Mouse (Mus musculus): ENCODE data around the gene Nln. TPM values are rescaled to one million over a fixed set of nuclear protein-coding genes. Genes with fewer than 3 reads are reported as not detected.
A peak's percentile ranks its signal among the peaks of the same experiment; 100 is the strongest.

Nln gene
- polyA plus RNA-seq, 1 experiment: 3.1 TPM

DNA sequence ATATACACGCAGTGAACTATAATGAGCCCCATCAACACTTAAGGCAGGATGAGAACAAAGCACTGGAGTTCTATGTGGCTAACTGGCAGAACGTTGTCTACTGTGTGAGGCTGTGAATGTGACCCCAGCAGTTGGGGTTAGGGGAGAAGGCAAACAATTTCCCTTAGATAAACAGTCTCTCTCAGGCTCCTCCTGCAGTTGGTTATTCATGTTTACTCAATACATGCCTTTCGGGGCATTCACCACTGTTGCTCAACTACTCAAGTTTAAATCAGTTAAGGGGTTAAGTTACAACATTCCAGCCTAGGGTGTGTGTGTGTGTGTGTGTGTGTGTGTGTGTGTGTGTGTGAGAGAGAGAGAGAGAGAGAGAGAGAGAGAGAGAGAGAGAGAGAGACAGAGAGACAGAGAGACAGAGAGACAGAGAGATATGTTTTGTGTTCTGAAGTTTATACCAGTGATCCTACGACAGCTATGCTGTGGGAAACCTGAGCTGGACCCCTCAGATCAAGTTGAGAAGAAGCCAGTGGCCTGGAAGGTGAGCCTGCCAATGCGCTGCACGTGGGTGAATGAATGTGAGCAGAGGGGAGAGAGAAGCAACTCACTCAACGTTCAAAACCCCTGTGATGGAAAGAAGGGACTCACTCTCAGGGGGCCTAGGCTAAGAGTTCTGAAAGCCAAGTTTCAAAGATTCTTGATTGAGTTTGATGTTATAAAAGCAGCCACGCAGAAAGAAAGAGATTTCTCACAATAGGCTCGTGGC, 71.7 kb downstream of the Nln start:
- no peak for TF ChIP-seq CTCF (IDR thresholded peaks at IDR 0.05; ENCODE audit: extremely low read depth, insufficient read length, insufficient replicate concordance, low read depth, low read length)
- no peak for TF ChIP-seq POLR2A (IDR thresholded peaks at IDR 0.05; ENCODE audit: low read depth, low read length)
- 38% methylated on average over 9 of the region's 9 CpGs for WGBS
- Histone ChIP-seq H3K4me3 (ENCODE audit: low read depth, low read length) (peak overlapping the region; percentile 24; the same call in 1 of the 2 replicates), H3K27me3 (ENCODE audit: control insufficient read depth, insufficient read depth, low read length) (no peaks in the 10 kb centered on the region), H3K4me1 (ENCODE audit: control insufficient read depth, insufficient read depth, insufficient read length, low read length) (peaks cover 51% of the 10 kb centered on the region), H3K36me3 (ENCODE audit: control insufficient read depth, insufficient read depth, low read length) (no peaks in the 10 kb centered on the region), H3K27ac (ENCODE audit: insufficient read depth, low read depth, low read length) (peak overlapping the region; percentile 85)

DNA sequence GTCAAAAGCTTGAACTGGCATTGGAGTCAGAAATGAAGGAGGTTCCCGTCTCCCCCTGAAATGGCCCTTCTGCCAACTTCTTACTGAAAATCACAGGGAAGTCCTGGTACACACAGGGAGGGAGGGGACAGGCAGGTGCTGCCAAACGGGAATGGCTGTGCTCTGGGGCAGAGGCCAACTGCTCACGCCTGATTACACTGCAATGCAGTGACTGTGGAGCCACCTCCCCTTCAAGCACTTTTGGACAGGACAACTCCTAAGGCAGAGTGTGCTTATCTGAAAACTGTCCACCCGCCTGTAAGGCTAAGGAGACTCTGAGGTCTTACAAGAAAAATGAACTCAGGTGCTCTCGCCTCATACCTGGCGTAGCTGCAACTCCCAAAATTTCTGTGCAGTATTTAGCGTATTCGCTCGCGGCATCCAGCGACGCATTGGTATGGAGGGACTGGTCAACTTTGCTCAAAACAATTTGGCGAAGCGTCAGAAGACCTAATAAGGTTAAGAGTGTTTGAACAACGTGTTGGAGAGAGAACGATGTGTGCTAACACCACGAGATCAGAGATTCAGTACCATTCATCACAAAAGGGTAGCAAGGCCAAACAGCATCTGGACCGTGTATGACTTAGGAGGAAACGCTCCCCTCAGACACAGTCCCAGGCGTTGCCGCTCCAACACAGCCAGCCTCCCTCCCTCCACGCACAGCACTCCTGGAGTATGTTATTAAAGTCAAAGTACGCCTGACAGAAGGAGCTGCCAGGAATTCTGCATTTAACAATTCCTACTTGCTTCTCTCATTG, 72.7 kb downstream of the Nln start:
- WGBS: 23% methylated on average over 23 of the region's 23 CpGs

DNA sequence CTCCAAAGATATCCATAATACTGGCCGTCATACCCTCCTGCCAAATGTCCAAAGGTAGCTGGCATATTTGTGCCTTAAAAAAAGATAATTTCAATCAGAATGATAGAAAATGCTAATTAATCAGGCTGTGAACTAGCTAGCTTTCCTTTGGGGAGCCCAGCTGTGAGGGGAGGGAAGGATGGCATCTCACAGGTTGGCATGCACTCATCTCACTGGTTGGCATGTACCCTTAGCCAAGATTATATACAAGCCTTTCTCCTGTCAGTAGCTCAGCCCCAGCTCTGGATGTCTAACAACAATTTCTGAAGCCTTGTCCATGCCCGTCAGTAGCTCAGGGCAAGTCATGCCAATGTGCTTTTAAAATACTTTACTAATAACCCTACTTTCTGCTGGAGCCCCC, 73.8 kb downstream of the Nln start:
- Histone ChIP-seq H3K4me3 (ENCODE audit: low read depth, low read length) (no peak overlapping the region), H3K27ac (ENCODE audit: insufficient read depth, low read depth, low read length) (peak overlapping the region; percentile 85), H3K27me3 (ENCODE audit: control insufficient read depth, insufficient read depth, low read length) (no peaks in the 10 kb centered on the region), H3K4me1 (ENCODE audit: control insufficient read depth, insufficient read depth, insufficient read length, low read length) (peaks cover 59% of the 10 kb centered on the region), H3K36me3 (ENCODE audit: control insufficient read depth, insufficient read depth, low read length) (no peaks in the 10 kb centered on the region)
- TF ChIP-seq CTCF (IDR thresholded peaks at IDR 0.05; ENCODE audit: extremely low read depth, insufficient read length, insufficient replicate concordance, low read depth, low read length): no peak
- TF ChIP-seq POLR2A (IDR thresholded peaks at IDR 0.05; ENCODE audit: low read depth, low read length): no peak
- 78% methylated on average over 2 of the region's 2 CpGs for WGBS

More for the DNA sequence above, 72.7 kb downstream of the Nln start:
- TF ChIP-seq CTCF (IDR thresholded peaks at IDR 0.05; ENCODE audit: extremely low read depth, insufficient read length, insufficient replicate concordance, low read depth, low read length): no peak
- TF ChIP-seq POLR2A (IDR thresholded peaks at IDR 0.05; ENCODE audit: low read depth, low read length): no peak
- Histone ChIP-seq H3K4me3 (ENCODE audit: low read depth, low read length) (peak overlapping the region; percentile 6; the same call in 1 of the 2 replicates), H3K27me3 (ENCODE audit: control insufficient read depth, insufficient read depth, low read length) (no peaks in the 10 kb centered on the region), H3K27ac (ENCODE audit: insufficient read depth, low read depth, low read length) (peak overlapping the region; percentile 85), H3K4me1 (ENCODE audit: control insufficient read depth, insufficient read depth, insufficient read length, low read length) (peaks cover 59% of the 10 kb centered on the region), H3K36me3 (ENCODE audit: control insufficient read depth, insufficient read depth, low read length) (no peaks in the 10 kb centered on the region)

DNA sequence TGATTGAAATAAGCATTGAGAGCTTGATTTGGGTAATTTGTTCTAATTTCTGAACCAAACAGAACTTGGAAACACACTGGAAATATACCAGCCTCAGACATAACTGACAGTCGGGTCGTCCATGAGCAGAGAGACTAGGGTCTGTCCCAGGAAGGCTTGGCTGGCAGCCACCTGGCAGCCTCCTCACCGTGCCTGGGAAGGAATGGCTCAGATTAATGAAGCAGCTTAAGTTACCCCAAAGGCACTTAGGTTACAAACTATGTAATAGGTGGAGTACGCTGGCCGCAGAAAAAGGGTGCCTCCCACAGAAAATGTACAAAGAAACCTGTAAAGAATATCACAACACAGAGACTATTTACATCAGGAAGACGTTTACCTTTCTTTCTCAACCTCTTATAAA, 74.6 kb downstream of the Nln start:
- no peak overlapping the region for H3K4me3 ChIP-seq (ENCODE audit: low read depth, low read length)
- H3K27ac ChIP-seq (ENCODE audit: insufficient read depth, low read depth, low read length): no peak overlapping the region
- WGBS: 42% methylated on average over 6 of the region's 6 CpGs
- H3K36me3 ChIP-seq (ENCODE audit: control insufficient read depth, insufficient read depth, low read length): no peaks in the 10 kb centered on the region
- no peaks in the 10 kb centered on the region for H3K27me3 ChIP-seq (ENCODE audit: control insufficient read depth, insufficient read depth, low read length)
- peaks cover 60% of the 10 kb centered on the region for H3K4me1 ChIP-seq (ENCODE audit: control insufficient read depth, insufficient read depth, insufficient read length, low read length)
- TF ChIP-seq POLR2A (IDR thresholded peaks at IDR 0.05; ENCODE audit: low read depth, low read length) (no peak), CTCF (IDR thresholded peaks at IDR 0.05; ENCODE audit: extremely low read depth, insufficient read length, insufficient replicate concordance, low read depth, low read length) (no peak)

DNA sequence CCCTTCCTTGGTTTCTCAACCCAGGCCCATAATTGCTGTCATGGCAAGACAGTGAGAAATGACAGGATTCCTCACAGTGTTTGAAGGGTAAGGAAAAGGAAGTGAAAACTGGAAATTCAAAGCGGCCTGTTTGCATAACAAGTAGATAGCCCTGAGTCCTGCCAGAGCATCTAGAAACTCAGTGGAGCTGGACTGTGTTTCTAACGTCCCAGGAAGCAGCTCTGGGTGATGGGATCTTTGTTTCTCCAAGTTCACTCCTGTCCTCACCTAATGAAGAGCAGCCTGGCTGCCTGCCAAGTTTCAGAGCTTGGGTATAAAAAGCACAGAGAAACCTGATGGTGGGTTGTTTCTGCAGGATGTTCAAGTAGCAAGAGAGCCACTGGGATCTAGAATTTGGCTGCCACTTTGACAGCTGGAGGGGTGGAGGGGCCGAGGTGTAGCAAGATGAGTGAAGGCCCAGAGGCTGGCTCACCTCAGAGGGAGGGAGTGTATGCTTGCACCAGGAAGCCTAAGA, 76.7 kb downstream of the Nln start:
- Histone ChIP-seq H3K4me3 (ENCODE audit: low read depth, low read length) (no peak overlapping the region), H3K27ac (ENCODE audit: insufficient read depth, low read depth, low read length) (peak overlapping the region; percentile 61), H3K27me3 (ENCODE audit: control insufficient read depth, insufficient read depth, low read length) (no peaks in the 10 kb centered on the region), H3K36me3 (ENCODE audit: control insufficient read depth, insufficient read depth, low read length) (no peaks in the 10 kb centered on the region), H3K4me1 (ENCODE audit: control insufficient read depth, insufficient read depth, insufficient read length, low read length) (peaks cover 49% of the 10 kb centered on the region)
- WGBS: 9% methylated on average over 3 of the region's 3 CpGs
- TF ChIP-seq POLR2A (IDR thresholded peaks at IDR 0.05; ENCODE audit: low read depth, low read length) (no peak), CTCF (IDR thresholded peaks at IDR 0.05; ENCODE audit: extremely low read depth, insufficient read length, insufficient replicate concordance, low read depth, low read length) (no peak)

DNA sequence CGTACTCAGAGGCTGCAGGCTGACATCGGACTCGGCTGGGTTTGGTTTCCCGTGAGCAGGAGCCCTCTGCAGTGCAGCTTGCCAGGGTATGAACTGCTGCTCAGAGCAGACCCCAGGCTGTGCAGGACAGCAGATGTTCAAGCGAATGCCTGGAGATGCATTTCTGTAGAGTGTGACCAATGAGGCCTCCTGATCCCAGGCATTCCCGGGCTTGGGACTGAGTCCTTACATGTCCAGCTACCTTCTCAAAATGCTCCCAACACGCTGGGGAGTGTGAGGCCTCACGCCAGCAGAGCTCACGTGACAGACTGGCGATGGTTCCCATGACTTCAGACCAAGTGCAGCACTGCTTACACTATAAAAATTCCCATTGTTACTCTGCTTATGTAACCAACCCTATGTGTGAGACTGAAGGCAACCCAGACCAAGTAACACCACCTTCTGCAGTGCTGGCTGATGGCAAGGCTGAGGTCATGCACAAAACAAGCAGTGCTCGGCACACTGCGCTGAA, 77.5 kb downstream of the Nln start:
- no peaks in the 10 kb centered on the region for H3K36me3 ChIP-seq (ENCODE audit: control insufficient read depth, insufficient read depth, low read length)
- WGBS: 70% methylated on average over 12 of the region's 12 CpGs
- peaks cover 49% of the 10 kb centered on the region for H3K4me1 ChIP-seq (ENCODE audit: control insufficient read depth, insufficient read depth, insufficient read length, low read length)
- TF ChIP-seq CTCF (IDR thresholded peaks at IDR 0.05; ENCODE audit: extremely low read depth, insufficient read length, insufficient replicate concordance, low read depth, low read length) (no peak), POLR2A (IDR thresholded peaks at IDR 0.05; ENCODE audit: low read depth, low read length) (no peak)
- no peak overlapping the region for H3K4me3 ChIP-seq (ENCODE audit: low read depth, low read length)
- no peaks in the 10 kb centered on the region for H3K27me3 ChIP-seq (ENCODE audit: control insufficient read depth, insufficient read depth, low read length)
- H3K27ac ChIP-seq (ENCODE audit: insufficient read depth, low read depth, low read length): peak overlapping the region; percentile 61

DNA sequence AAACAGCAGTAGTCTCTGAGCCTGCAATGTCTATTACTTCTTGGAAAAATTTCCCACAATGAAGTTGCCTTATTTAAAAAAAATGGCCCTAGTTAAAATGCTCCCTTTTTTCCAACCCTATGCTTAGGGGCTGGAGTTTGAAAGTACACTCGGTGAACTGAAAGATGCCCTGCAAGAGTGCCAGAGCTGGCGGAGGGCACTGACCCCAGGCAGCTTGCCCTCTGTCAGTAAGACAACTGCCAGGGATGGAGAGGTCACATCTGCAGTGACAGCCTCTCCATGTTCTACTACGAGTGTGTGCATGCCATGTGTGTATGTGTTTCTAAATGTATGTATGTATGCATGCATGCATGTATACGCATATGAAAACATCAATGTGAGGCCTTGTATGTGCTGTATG, 78.5 kb downstream of the Nln start:
- Histone ChIP-seq H3K4me3 (ENCODE audit: low read depth, low read length) (no peak overlapping the region), H3K27ac (ENCODE audit: insufficient read depth, low read depth, low read length) (no peak overlapping the region), H3K36me3 (ENCODE audit: control insufficient read depth, insufficient read depth, low read length) (no peaks in the 10 kb centered on the region), H3K4me1 (ENCODE audit: control insufficient read depth, insufficient read depth, insufficient read length, low read length) (peaks cover 46% of the 10 kb centered on the region), H3K27me3 (ENCODE audit: control insufficient read depth, insufficient read depth, low read length) (no peaks in the 10 kb centered on the region)
- TF ChIP-seq POLR2A (IDR thresholded peaks at IDR 0.05; ENCODE audit: low read depth, low read length): no peak
- TF ChIP-seq CTCF (IDR thresholded peaks at IDR 0.05; ENCODE audit: extremely low read depth, insufficient read length, insufficient replicate concordance, low read depth, low read length): no peak
- 95% methylated on average over 4 of the region's 4 CpGs for WGBS
